Mouse (Mus musculus): ENCODE data around the gene Nedd4.

DNA sequence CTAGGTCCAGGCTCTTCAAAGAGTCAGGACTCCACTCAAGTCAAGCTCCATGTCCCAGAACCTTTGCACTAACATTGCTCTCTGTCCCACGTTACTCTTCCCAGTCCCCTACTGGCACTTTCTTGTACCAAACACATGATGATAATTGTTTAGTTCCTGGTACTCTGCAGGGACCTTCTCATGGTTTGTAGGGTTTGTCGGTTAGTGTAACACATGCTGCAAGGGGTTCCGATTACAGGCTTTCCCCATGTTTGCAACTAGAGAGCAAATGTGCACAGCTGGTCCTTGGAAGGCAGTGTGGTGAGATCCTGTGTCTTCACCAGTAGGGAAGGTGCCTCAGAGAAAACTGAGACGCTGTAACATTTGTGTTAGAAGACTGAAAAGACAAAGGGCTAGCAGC, 8.6 kb upstream of the Nedd4 start:
- TF ChIP-seq SMC3 (IDR thresholded peaks at IDR 0.05; ENCODE audit: low read depth, low read length) (no peak), ETS1 (IDR thresholded peaks at IDR 0.05; ENCODE audit: low read depth, low read length) (no peak), POLR2A (IDR thresholded peaks at IDR 0.05; ENCODE audit: control insufficient read depth in 1 of 2, insufficient read depth in 1 of 2, low read depth in 1 of 2, low read length in 2 of 2, poor library complexity in 1 of 2) (no peak), MAX (IDR thresholded peaks at IDR 0.05; ENCODE audit: low read length) (no peak), CTCF (IDR thresholded peaks at IDR 0.05 in 2 of 3, conservative IDR thresholded peaks at IDR 0.05 in 1 of 3; ENCODE audit: control insufficient read depth in 1 of 3, insufficient read depth in 1 of 3, low read depth in 2 of 3, low read length in 3 of 3, poor library complexity in 1 of 3, severe bottlenecking in 1 of 3) (no peak), NRF1 (IDR thresholded peaks at IDR 0.05; ENCODE audit: insufficient read depth, low read depth, low read length, poor library complexity, severe bottlenecking) (no peak), EP300 (IDR thresholded peaks at IDR 0.05; ENCODE audit: low read depth in 1 of 2, low read length in 2 of 2) (no peak), ELF1 (IDR thresholded peaks at IDR 0.05; ENCODE audit: low read depth, low read length) (no peak)
